Mouse (Mus musculus): ENCODE data around the gene Ptprd. TPM values are rescaled to one million over a fixed set of nuclear protein-coding genes. Genes with fewer than 3 reads are reported as not detected.
"Not testable (repeated sequence)": the region's sequence is repeated elsewhere in the genome, so short reads cannot be mapped to it uniquely, and the experiment has no call there.

The Ptprd gene
- polyA plus RNA-seq, 2 experiments from 2014 or later = not detected

GRCm38 (mm10) chr4:76443553-76443952 lies 1768.2 kb downstream of the Ptprd start:
- ATAC-seq = no peak

GRCm38 (mm10) chr4:76440791-76441364 lies 1770.9 kb downstream of the Ptprd start:
- ATAC-seq = no peak

- no peak for ATAC-seq
Measured at GRCm38 (mm10) chr4:76438496-76439079, 1773.2 kb downstream of the Ptprd start.

DNA sequence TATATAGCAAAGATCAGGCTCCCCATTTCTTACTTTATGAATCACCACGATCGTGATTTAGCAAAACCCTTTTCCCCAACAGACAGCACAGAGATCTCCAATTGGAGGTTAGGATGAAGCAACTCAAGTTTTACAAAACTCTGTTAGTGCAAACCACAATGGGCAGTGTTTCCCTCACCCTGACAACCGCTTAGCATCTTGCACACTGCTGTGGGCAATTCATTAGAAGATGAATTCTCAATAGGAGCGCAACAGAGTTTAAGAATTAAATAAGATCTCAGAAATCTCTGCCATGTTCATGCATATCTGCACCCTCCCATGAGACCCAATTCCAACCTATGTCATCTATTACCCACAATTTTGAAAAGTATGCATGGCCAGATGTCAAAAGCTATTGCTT lies 1773.7 kb downstream of the Ptprd start:
- ATAC-seq = no peak

- no peak for ATAC-seq
Measured at GRCm38 (mm10) chr4:76435920-76436319, 1775.8 kb downstream of the Ptprd start.

DNA sequence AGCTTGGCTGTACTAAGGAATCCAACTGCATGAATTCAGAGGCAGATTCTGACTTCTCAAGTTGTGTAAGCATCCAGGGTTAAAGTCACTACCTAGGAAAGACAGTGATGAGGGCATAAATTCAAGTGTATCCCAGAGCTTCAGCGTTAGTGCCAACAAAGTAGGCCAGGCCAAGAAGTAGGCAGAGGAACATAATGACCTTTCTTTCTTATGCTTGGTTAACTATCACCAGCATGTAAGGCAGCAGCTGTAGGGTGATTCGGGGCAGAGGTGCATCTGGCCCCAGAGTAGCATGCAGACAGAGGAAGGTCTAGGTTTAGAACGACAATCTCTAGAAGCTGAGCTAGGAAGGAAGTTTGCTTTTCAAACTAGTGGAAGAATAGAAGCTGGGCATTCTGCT lies 1782.0 kb downstream of the Ptprd start:
- no peak for ATAC-seq

DNA sequence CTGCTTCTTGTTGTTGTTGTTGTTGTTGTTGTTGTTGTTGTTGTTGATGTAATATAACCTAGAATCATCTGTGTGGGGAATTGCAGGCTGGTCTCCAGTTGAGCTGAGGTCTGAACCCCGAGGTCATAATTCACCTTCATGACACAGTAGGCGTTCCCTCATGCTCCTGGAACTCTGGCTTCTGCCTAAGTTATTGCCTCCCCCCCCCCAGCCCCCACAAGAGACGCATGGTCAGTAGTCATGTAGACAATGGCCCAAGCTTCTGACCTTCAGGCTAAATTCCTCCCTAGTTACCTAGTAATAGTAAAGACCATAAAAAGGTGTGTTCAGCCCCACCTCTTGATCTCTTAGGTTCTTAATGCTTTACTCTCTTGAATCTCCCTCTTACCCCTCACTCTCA lies 1784.7 kb downstream of the Ptprd start:
- ATAC-seq = not testable (repeated sequence)

- no peak for ATAC-seq
Measured at GRCm38 (mm10) chr4:76425230-76425575, 1786.6 kb downstream of the Ptprd start.

DNA sequence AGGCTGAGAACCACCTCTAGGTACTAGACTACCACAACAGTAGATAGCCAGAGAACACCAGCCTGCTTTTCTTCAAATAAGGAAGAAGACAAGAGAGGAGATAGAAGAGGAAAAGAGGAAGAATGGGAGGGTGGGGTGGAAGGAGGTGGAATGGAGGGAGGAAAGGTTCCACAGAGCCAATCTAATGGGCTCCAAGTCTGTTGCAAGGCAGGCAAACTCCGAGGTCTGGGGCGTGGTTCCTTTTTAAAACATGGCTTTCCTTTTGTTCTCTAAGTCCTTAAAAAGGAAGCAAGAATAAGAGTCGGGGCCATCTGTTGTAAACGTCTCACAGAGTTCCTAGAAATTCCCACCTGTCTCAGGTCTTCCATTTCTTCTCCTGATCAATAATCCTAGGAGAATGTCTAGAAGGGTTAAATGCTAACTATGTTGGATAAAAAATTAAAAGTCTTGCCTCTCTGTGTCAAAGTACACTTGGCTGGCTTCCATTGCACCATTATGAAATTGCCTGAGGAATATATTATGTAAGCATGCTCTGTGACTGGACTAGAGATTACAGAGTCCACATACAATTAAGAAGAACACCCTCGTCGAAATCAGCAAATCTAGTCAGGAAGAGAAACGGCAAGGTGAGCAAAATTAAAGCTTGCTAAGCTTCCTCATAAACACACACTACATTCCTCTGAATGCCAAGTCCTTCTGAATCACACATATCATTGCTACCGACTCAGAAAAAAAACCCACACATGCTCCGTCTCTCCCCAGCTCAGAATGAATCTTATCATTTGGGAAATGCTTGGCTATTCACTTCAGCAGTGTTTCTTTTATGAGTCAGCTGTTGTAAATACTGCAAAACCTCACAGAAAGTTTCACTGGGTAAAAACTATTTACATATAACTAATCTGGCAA lies 1787.2 kb downstream of the Ptprd start:
- ATAC-seq = no peak

- ATAC-seq = no peak
Measured at GRCm38 (mm10) chr4:76422113-76422512, 1789.6 kb downstream of the Ptprd start.

DNA sequence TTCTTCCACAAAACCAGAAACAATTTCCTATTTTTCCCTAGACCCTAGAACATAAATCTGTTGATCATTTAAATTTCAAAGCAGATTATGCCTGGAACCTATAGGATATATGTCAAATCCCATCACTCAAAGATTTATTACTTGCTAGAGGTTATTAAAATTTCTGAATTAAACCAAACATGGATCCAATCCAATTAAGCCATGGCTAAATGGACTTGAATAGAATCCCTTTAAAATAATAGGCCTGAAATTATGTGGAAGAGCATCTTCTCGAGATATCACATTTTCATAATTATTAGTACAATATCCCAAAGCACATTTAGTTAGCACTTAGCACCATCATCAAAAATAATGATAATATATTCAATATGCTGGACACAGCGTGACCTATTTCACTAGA lies 1792.1 kb downstream of the Ptprd start:
- ATAC-seq = no peak

DNA sequence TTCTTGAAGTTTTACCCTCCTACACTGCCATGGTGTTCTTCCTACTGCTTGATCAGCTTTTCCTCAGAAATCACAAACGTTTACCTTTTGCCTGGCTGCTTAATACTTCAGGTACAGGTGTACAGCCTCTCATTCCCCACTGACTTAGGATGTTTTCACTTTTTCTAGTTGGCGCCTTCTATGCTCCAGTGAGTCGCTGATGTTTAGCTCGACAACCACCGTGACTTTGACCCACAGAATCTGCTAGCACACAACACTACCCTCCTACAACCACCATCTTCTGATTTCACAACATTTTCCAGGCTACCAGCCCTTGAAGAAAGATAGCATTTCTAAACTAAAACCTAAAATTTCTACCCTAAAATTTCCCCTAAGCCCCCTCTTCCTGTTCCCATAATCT lies 1794.1 kb downstream of the Ptprd start:
- ATAC-seq = no peak

- ATAC-seq = no peak
Measured at GRCm38 (mm10) chr4:76415624-76416023, 1796.1 kb downstream of the Ptprd start.

GRCm38 (mm10) chr4:76414591-76414990 lies 1797.2 kb downstream of the Ptprd start:
- ATAC-seq = no peak

DNA sequence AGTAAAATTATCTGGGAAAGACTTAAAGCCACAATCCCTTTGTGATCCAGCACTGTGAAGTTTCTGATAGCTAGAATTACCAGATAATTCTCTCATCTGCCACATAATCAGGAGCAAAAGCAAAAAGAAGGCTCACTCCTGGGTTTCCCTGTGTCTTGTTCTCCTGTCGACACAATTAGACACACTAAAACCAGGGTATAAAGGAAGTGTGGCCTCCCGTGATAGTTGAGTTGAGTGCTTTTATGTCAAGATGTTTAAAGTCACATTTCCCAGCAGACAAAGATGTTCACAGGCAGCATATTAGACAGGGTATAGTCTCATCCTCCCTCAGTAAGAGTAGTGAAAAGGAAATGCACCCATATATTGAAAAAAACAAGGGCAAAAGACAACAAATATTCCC lies 1801.7 kb downstream of the Ptprd start:
- no peak for ATAC-seq

GRCm38 (mm10) chr4:76409159-76409558 lies 1802.6 kb downstream of the Ptprd start:
- ATAC-seq = no peak

GRCm38 (mm10) chr4:76405862-76406454 lies 1805.8 kb downstream of the Ptprd start:
- no peak for ATAC-seq

DNA sequence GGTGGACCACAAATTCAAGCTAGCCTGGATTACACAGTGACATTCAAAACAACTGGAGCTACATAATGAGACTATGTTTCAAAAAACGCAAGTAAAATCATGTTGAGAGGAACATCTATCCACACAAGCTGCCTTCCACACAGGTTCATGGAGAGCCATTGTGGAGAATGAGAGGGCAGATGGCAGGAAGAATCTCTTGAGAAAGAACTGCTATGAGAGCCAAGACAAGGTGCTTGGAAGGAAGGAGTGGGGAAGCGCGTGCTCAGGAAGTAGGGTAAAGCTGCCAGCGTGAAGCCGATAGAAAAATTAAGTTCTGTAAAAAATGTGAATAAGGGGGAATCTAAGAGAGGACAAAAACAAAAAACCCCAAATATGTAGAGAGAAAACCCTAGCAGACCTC lies 1808.5 kb downstream of the Ptprd start:
- no peak for ATAC-seq

DNA sequence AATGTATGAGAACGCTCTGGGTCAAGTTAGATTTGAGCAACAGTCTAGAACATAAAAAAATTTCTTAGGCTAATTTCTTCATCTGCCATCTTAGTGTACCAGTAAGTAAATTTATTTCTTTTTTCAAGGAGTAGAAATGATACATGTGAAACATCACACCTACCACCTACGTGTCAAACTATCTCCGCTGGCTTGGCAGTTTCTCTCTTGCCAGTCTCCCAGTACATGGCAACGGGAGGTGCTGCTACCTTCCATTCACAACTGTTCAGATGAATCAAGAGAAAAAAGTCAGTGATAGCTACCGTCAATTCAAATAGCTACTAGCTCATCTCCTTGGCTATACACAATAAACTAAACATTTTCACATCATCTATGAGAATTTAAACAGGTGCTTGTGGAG lies 1823.9 kb downstream of the Ptprd start:
- ATAC-seq = no peak

DNA sequence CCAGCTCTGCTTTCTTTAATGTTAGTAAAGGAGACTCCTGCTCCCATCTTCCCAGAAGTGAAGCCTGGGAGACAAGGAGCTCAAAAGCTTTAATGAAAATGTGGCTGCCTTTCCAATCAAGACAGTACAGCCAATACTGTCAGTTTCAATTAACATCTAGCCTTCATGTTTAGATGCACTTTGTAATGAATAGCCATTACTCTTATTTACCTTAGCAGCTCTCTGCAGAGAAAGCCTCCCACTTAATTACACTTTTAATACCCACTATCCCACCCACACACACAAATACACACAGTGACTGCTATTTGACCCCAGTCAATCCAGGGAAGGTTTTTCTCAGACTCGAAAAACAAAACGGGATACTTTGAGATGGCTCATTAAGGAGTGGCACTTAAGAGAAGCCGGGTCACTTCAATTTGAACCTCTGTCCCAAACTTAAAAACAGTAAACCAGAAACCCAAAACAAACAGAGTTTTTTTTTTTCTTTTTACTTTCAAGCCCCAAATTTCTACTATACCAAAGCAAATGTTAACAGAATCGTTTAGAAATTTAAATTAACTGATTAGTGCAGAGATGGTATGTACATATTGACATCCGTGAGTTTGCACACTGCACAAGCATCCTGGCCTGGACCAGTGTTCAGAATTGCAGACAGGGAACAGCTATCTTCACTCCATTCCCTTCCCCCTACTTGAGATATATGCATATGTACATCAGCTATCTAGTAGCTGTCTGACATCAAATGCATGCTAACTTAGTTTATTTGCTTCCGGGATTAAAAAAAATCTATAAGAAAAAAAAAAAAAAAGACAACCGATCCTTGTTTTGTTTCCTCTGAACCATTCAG lies 1824.6 kb downstream of the Ptprd start:
- ATAC-seq = no peak

GRCm38 (mm10) chr4:76385818-76386217 lies 1825.9 kb downstream of the Ptprd start:
- no peak for ATAC-seq

DNA sequence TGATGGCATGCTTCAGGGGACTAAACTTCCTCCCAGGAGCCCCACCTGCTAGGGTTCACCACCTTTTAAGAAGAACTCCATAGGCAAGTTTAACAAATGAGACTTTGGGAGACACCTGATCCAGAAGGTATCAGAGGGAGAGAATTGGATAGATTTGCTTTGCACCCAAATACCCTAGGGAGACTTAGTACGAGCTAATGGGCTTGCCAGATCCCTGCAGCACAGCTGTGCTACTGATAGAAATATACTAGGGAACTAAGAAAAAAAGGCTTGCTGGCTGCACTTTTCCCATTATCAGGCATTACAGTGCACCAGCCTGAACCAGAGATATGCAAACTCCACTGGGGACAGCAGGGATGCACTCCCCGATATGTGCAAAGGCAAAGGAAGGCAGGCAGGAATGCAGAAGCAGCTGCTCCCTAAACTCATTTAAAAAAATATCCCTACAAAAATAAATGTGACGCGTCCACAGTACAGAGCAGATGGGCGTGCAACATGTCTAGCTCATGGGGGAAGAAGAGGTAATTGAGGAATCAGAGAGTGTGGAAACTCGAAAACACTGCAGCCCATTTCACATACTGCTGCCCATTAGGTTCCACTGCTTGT lies 1831.3 kb downstream of the Ptprd start:
- ATAC-seq = no peak
